Mouse (Mus musculus): ENCODE data around the gene Gm49661.

DNA sequence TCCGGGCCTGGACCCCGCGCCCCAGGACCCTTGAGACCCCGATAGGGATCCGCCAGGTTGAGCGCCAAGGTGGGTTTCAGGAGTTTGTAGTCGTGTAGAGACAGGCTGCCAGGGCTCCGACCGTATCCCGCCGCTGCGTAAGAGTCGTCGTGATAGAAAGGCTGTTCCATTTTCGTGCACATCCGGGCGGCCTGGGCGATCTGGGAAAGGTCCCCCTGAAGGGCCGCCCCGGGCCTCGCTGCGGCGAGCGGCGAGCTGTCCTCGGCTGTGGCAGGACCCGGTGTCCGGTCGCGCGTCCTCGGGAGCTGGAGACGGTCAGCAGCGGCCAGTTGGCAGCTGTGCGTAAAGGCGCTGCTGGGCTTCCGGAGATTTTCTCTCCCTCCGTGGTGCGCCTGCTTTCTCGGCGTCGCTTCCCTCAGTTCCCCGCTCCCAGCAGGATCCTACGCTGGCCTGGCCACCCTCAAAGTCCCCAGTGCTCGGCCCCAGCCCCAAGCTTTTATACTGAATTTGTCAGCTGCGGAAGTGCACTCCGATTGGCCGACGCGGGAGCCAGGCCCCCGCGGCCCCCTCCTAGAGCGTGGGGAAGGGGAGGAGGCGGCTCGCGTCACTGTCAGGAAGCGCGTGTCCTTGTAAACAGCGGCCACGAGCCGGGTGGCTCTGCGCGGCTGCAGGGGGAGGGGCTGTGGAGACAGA is 9.2 kb upstream of the Gm49661 start, which contains the start of gene Junb:
- no peak for TF ChIP-seq CTCF (IDR thresholded peaks at IDR 0.05)
- peak; percentile 95 for TF ChIP-seq EP300 (IDR thresholded peaks at IDR 0.05)
